Mouse (Mus musculus): ENCODE results near the gene Il6ra. TPM values are rescaled to one million over a fixed set of nuclear protein-coding genes. Genes with fewer than 3 reads are reported as not detected.
"Not testable (repeated sequence)": the region's sequence is repeated elsewhere in the genome, so short reads cannot be mapped to it uniquely, and the experiment has no call there.

The Il6ra gene
- polyA plus RNA-seq, 1 experiment: 0.97 TPM

DNA sequence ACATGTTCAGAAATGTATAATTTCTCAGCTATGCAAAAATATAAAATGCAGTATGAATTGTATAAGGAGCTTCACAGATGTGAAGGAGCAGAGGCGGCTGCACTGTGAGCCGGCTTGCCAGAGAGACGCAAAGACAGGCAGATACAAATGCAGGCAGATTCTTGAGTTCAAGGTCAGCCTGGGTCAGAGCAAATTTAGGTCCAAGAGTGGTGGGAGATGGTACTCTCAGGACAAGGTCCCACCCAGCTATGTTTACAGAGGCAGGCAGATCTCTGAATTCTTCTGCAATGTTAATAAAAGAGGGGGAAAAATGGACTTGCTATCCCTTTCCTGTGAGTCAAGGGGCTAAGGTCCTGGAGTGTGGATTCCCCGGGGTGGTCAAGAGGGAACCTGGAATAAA, 47.2 kb downstream of the Il6ra start:
- Histone ChIP-seq H3K27ac (ENCODE audit: insufficient read depth, low read length) (no peak overlapping the region), H3K36me3 (ENCODE audit: control insufficient read depth, insufficient read depth, low read length, poor library complexity, severe bottlenecking) (no peaks in the 10 kb centered on the region), H3K9ac (ENCODE audit: low read depth, poor library complexity, severe bottlenecking) (no peak overlapping the region), H3K4me1 (ENCODE audit: control insufficient read depth, insufficient read depth, low read length) (peaks cover 8% of the 10 kb centered on the region), H3K27me3 (ENCODE audit: control insufficient read depth, insufficient read depth, low read length, poor library complexity, severe bottlenecking) (no peaks in the 10 kb centered on the region), H3K9me3 (replicated peaks; ENCODE audit: control insufficient read depth, insufficient read depth, low read length, poor library complexity, severe bottlenecking) (no peaks in the 10 kb centered on the region; the same call in 1 of the 2 replicates), H3K4me3 (ENCODE audit: low read depth, low read length) (no peak overlapping the region)
- TF ChIP-seq POLR2A (IDR thresholded peaks at IDR 0.05; ENCODE audit: insufficient read depth, low read length) (no peak), EP300 (IDR thresholded peaks at IDR 0.05; ENCODE audit: insufficient read depth, low read depth, low read length) (no peak), CTCF (IDR thresholded peaks at IDR 0.05; ENCODE audit: low read depth, low read length) (no peak)

GRCm38 (mm10) chr3:89865020-89865419, 48.0 kb downstream of the Il6ra start:
- Histone ChIP-seq H3K36me3 (ENCODE audit: control insufficient read depth, insufficient read depth, low read length, poor library complexity, severe bottlenecking) (no peaks in the 10 kb centered on the region), H3K27me3 (ENCODE audit: control insufficient read depth, insufficient read depth, low read length, poor library complexity, severe bottlenecking) (no peaks in the 10 kb centered on the region), H3K27ac (ENCODE audit: insufficient read depth, low read length) (no peak overlapping the region), H3K4me3 (ENCODE audit: low read depth, low read length) (no peak overlapping the region), H3K4me1 (ENCODE audit: control insufficient read depth, insufficient read depth, low read length) (peaks cover 8% of the 10 kb centered on the region), H3K9me3 (replicated peaks; ENCODE audit: control insufficient read depth, insufficient read depth, low read length, poor library complexity, severe bottlenecking) (no peaks in the 10 kb centered on the region; the same call in 1 of the 2 replicates), H3K9ac (ENCODE audit: low read depth, poor library complexity, severe bottlenecking) (no peak overlapping the region)
- no peak for TF ChIP-seq POLR2A (IDR thresholded peaks at IDR 0.05; ENCODE audit: insufficient read depth, low read length)
- TF ChIP-seq CTCF (IDR thresholded peaks at IDR 0.05; ENCODE audit: low read depth, low read length): no peak
- TF ChIP-seq EP300 (IDR thresholded peaks at IDR 0.05; ENCODE audit: insufficient read depth, low read depth, low read length): no peak

- Histone ChIP-seq H3K9ac (ENCODE audit: low read depth, poor library complexity, severe bottlenecking) (no peak overlapping the region), H3K27me3 (ENCODE audit: control insufficient read depth, insufficient read depth, low read length, poor library complexity, severe bottlenecking) (no peaks in the 10 kb centered on the region)
These were observed 49.1 kb downstream of the Il6ra start for GRCm38 (mm10) chr3:89863716-89864509.

GRCm38 (mm10) chr3:89863276-89863675, 49.7 kb downstream of the Il6ra start:
- H3K36me3 ChIP-seq (ENCODE audit: control insufficient read depth, insufficient read depth, low read length, poor library complexity, severe bottlenecking); H3K4me1 ChIP-seq (ENCODE audit: control insufficient read depth, insufficient read depth, low read length); H3K4me3 ChIP-seq (ENCODE audit: low read depth, low read length); H3K9ac ChIP-seq (ENCODE audit: low read depth, poor library complexity, severe bottlenecking); H3K27ac ChIP-seq (ENCODE audit: insufficient read depth, low read length); H3K9me3 ChIP-seq (replicated peaks; ENCODE audit: control insufficient read depth, insufficient read depth, low read length, poor library complexity, severe bottlenecking); H3K27me3 ChIP-seq (ENCODE audit: control insufficient read depth, insufficient read depth, low read length, poor library complexity, severe bottlenecking): not testable (repeated sequence)

More at GRCm38 (mm10) chr3:89863716-89864509, 49.1 kb downstream of the Il6ra start:
- no peak for TF ChIP-seq EP300 (IDR thresholded peaks at IDR 0.05; ENCODE audit: insufficient read depth, low read depth, low read length)
- TF ChIP-seq POLR2A (IDR thresholded peaks at IDR 0.05; ENCODE audit: insufficient read depth, low read length): no peak
- no peak for TF ChIP-seq CTCF (IDR thresholded peaks at IDR 0.05; ENCODE audit: low read depth, low read length)
- no peaks in the 10 kb centered on the region; the same call in 1 of the 2 replicates for H3K9me3 ChIP-seq (replicated peaks; ENCODE audit: control insufficient read depth, insufficient read depth, low read length, poor library complexity, severe bottlenecking)
- H3K27ac ChIP-seq (ENCODE audit: insufficient read depth, low read length): no peak overlapping the region
- no peak overlapping the region for H3K4me3 ChIP-seq (ENCODE audit: low read depth, low read length)
- H3K4me1 ChIP-seq (ENCODE audit: control insufficient read depth, insufficient read depth, low read length): peaks cover 6% of the 10 kb centered on the region
- no peaks in the 10 kb centered on the region for H3K36me3 ChIP-seq (ENCODE audit: control insufficient read depth, insufficient read depth, low read length, poor library complexity, severe bottlenecking)

GRCm38 (mm10) chr3:89862182-89862761, 50.7 kb downstream of the Il6ra start:
- no peaks in the 10 kb centered on the region; the same call in 1 of the 2 replicates for H3K9me3 ChIP-seq (replicated peaks; ENCODE audit: control insufficient read depth, insufficient read depth, low read length, poor library complexity, severe bottlenecking)
- H3K36me3 ChIP-seq (ENCODE audit: control insufficient read depth, insufficient read depth, low read length, poor library complexity, severe bottlenecking): no peaks in the 10 kb centered on the region
- no peak overlapping the region for H3K9ac ChIP-seq (ENCODE audit: low read depth, poor library complexity, severe bottlenecking)
- no peak for TF ChIP-seq CTCF (IDR thresholded peaks at IDR 0.05; ENCODE audit: low read depth, low read length)
- TF ChIP-seq EP300 (IDR thresholded peaks at IDR 0.05; ENCODE audit: insufficient read depth, low read depth, low read length): no peak
- no peak for TF ChIP-seq POLR2A (IDR thresholded peaks at IDR 0.05; ENCODE audit: insufficient read depth, low read length)
- no peak overlapping the region for H3K4me3 ChIP-seq (ENCODE audit: low read depth, low read length)
- no peaks in the 10 kb centered on the region for H3K27me3 ChIP-seq (ENCODE audit: control insufficient read depth, insufficient read depth, low read length, poor library complexity, severe bottlenecking)
- peaks cover 6% of the 10 kb centered on the region for H3K4me1 ChIP-seq (ENCODE audit: control insufficient read depth, insufficient read depth, low read length)
- no peak overlapping the region for H3K27ac ChIP-seq (ENCODE audit: insufficient read depth, low read length)

GRCm38 (mm10) chr3:89861070-89861469, 51.9 kb downstream of the Il6ra start:
- Histone ChIP-seq H3K27me3 (ENCODE audit: control insufficient read depth, insufficient read depth, low read length, poor library complexity, severe bottlenecking) (no peaks in the 10 kb centered on the region), H3K27ac (ENCODE audit: insufficient read depth, low read length) (no peak overlapping the region), H3K9me3 (replicated peaks; ENCODE audit: control insufficient read depth, insufficient read depth, low read length, poor library complexity, severe bottlenecking) (no peaks in the 10 kb centered on the region; the same call in 1 of the 2 replicates), H3K4me1 (ENCODE audit: control insufficient read depth, insufficient read depth, low read length) (peaks cover 6% of the 10 kb centered on the region), H3K36me3 (ENCODE audit: control insufficient read depth, insufficient read depth, low read length, poor library complexity, severe bottlenecking) (no peaks in the 10 kb centered on the region), H3K9ac (ENCODE audit: low read depth, poor library complexity, severe bottlenecking) (no peak overlapping the region), H3K4me3 (ENCODE audit: low read depth, low read length) (no peak overlapping the region)
- no peak for TF ChIP-seq EP300 (IDR thresholded peaks at IDR 0.05; ENCODE audit: insufficient read depth, low read depth, low read length)
- no peak for TF ChIP-seq POLR2A (IDR thresholded peaks at IDR 0.05; ENCODE audit: insufficient read depth, low read length)
- TF ChIP-seq CTCF (IDR thresholded peaks at IDR 0.05; ENCODE audit: low read depth, low read length): no peak
